Mouse (Mus musculus): ENCODE measurements around the gene Fn1. TPM values are rescaled to one million over a fixed set of nuclear protein-coding genes. Genes with fewer than 3 reads are reported as not detected.

Fn1 gene
- total RNA-seq, 2 experiments from 2014 or later = 4.5 to 7.2 TPM

- no peak for ATAC-seq (replicated peaks; ENCODE audit: poor library complexity, severe bottlenecking)
These were observed 43.1 kb downstream of the Fn1 start for GRCm38 (mm10) chr1:71609916-71610315.

- no peak for ATAC-seq (replicated peaks; ENCODE audit: poor library complexity, severe bottlenecking)
These were observed 43.8 kb downstream of the Fn1 start for GRCm38 (mm10) chr1:71609057-71609775.

- ATAC-seq (replicated peaks; ENCODE audit: poor library complexity, severe bottlenecking) = no peak
These were observed 46.2 kb downstream of the Fn1 start for GRCm38 (mm10) chr1:71606600-71607325.

GRCm38 (mm10) chr1:71605751-71606150 is 47.2 kb downstream of the Fn1 start:
- ATAC-seq (replicated peaks; ENCODE audit: poor library complexity, severe bottlenecking) = no peak

- ATAC-seq (replicated peaks; ENCODE audit: poor library complexity, severe bottlenecking) = no peak
These were observed 57.6 kb downstream of the Fn1 start for GRCm38 (mm10) chr1:71595365-71595764.

GRCm38 (mm10) chr1:71594268-71594667 is 58.7 kb downstream of the Fn1 start:
- ATAC-seq (replicated peaks; ENCODE audit: poor library complexity, severe bottlenecking) = peak; percentile 68

- ATAC-seq (replicated peaks; ENCODE audit: poor library complexity, severe bottlenecking) = no peak
These were observed 59.8 kb downstream of the Fn1 start for GRCm38 (mm10) chr1:71593184-71593583.

GRCm38 (mm10) chr1:71590038-71590437 is 63.0 kb downstream of the Fn1 start:
- ATAC-seq (replicated peaks; ENCODE audit: poor library complexity, severe bottlenecking) = no peak

- ATAC-seq (replicated peaks; ENCODE audit: poor library complexity, severe bottlenecking) = no peak
These were observed 66.3 kb downstream of the Fn1 start for GRCm38 (mm10) chr1:71586658-71587057.

- no peak for ATAC-seq (replicated peaks; ENCODE audit: poor library complexity, severe bottlenecking)
These were observed 69.1 kb downstream of the Fn1 start for GRCm38 (mm10) chr1:71583900-71584299.

- no peak for ATAC-seq (replicated peaks; ENCODE audit: poor library complexity, severe bottlenecking)
These were observed 69.7 kb downstream of the Fn1 start for GRCm38 (mm10) chr1:71583302-71583701.

GRCm38 (mm10) chr1:71580408-71580807 is 72.6 kb downstream of the Fn1 start:
- ATAC-seq (replicated peaks; ENCODE audit: poor library complexity, severe bottlenecking) = no peak

GRCm38 (mm10) chr1:71579526-71579925 is 73.5 kb downstream of the Fn1 start:
- no peak for ATAC-seq (replicated peaks; ENCODE audit: poor library complexity, severe bottlenecking)

GRCm38 (mm10) chr1:71576837-71577236 is 76.2 kb downstream of the Fn1 start:
- ATAC-seq (replicated peaks; ENCODE audit: poor library complexity, severe bottlenecking) = 0 out of 2 replicates have a peak, but pooled peaks have one; percentile 13

GRCm38 (mm10) chr1:71575987-71576386 is 77.0 kb downstream of the Fn1 start:
- ATAC-seq (replicated peaks; ENCODE audit: poor library complexity, severe bottlenecking) = peak; percentile 35; the same call in 1 of the 2 replicates

- ATAC-seq (replicated peaks; ENCODE audit: poor library complexity, severe bottlenecking) = 0 out of 2 replicates have a peak, but pooled peaks have one; percentile 26
These were observed 82.9 kb downstream of the Fn1 start for GRCm38 (mm10) chr1:71570116-71570515.

GRCm38 (mm10) chr1:71567884-71568605 is 85.0 kb downstream of the Fn1 start:
- peak; percentile 88 for ATAC-seq (replicated peaks; ENCODE audit: poor library complexity, severe bottlenecking)

- ATAC-seq (replicated peaks; ENCODE audit: poor library complexity, severe bottlenecking) = no peak
These were observed 88.7 kb downstream of the Fn1 start for GRCm38 (mm10) chr1:71564291-71564690.

- no peak for ATAC-seq (replicated peaks; ENCODE audit: poor library complexity, severe bottlenecking)
These were observed 92.4 kb downstream of the Fn1 start for GRCm38 (mm10) chr1:71560626-71561025.

- ATAC-seq (replicated peaks; ENCODE audit: poor library complexity, severe bottlenecking) = peak; percentile 97
These were observed 96.0 kb downstream of the Fn1 start, which contains the start of gene Atic for GRCm38 (mm10) chr1:71556688-71557612. Gene Atic, plus strand, starts transcription at chr1:71557150.

Data from granulocyte monocyte progenitor cell, adult 5-6 weeks (primary cell).